Mouse (Mus musculus) heart, postnatal 4 days (tissue): ENCODE data around the gene Rin2. TPM values are rescaled to one million over a fixed set of nuclear protein-coding genes. Genes with fewer than 3 reads are reported as not detected.
A peak's percentile ranks its signal among the peaks of the same experiment; 100 is the strongest.

Experiments
- DNase-seq: peaks from one replicate; pipeline ENCODE4 v3.0.0; 2021
- total RNA-seq, 2 experiments: library from RNA; stranded (reverse); gene quantifications; 2 replicates each; pipeline ENCODE4 v1.2.3; 2021

Gene Rin2
- total RNA-seq, 2 experiments from 2014 or later: 17.3 to 20.6 TPM

- DNase-seq: no peak
Measured at GRCm38 (mm10) chr2:145736543-145736942, 61.5 kb downstream of the Rin2 start.

GRCm38 (mm10) chr2:145737196-145737595 lies 62.2 kb downstream of the Rin2 start:
- no peak for DNase-seq

- DNase-seq: no peak
Measured at GRCm38 (mm10) chr2:145740729-145741128, 65.7 kb downstream of the Rin2 start.

GRCm38 (mm10) chr2:145742795-145743710 lies 68.0 kb downstream of the Rin2 start:
- no peak for DNase-seq

GRCm38 (mm10) chr2:145746406-145746805 lies 71.4 kb downstream of the Rin2 start:
- DNase-seq: no peak

- no peak for DNase-seq
Measured at GRCm38 (mm10) chr2:145749645-145750044, 74.6 kb downstream of the Rin2 start.

- no peak for DNase-seq
Measured at GRCm38 (mm10) chr2:145752572-145752971, 77.6 kb downstream of the Rin2 start.

- DNase-seq: no peak
Measured at GRCm38 (mm10) chr2:145753973-145754372, 79.0 kb downstream of the Rin2 start.

GRCm38 (mm10) chr2:145755864-145756822 lies 81.1 kb downstream of the Rin2 start:
- no peak for DNase-seq

GRCm38 (mm10) chr2:145760121-145760520 lies 85.1 kb downstream of the Rin2 start:
- DNase-seq: no peak

GRCm38 (mm10) chr2:145761436-145761835 lies 86.4 kb downstream of the Rin2 start:
- DNase-seq: no peak

GRCm38 (mm10) chr2:145769964-145770363 lies 94.9 kb downstream of the Rin2 start:
- DNase-seq: no peak

GRCm38 (mm10) chr2:145770730-145771536 lies 95.9 kb downstream of the Rin2 start:
- peak; percentile 33 for DNase-seq

- DNase-seq: peak; percentile 53
Measured at GRCm38 (mm10) chr2:145783247-145783646, 108.2 kb downstream of the Rin2 start.

- DNase-seq: peak; percentile 29
Measured at GRCm38 (mm10) chr2:145784246-145784935, 109.4 kb downstream of the Rin2 start.

- peak; percentile 21 for DNase-seq
Measured at GRCm38 (mm10) chr2:145784964-145785363, 109.9 kb downstream of the Rin2 start.

- peak; percentile 61 for DNase-seq
Measured at GRCm38 (mm10) chr2:145785758-145786617, 111.0 kb downstream of the Rin2 start.

- DNase-seq: no peak
Measured at GRCm38 (mm10) chr2:145786618-145786932, 111.6 kb downstream of the Rin2 start.

- DNase-seq: no peak
Measured at GRCm38 (mm10) chr2:145787486-145787885, 112.5 kb downstream of the Rin2 start.

GRCm38 (mm10) chr2:145788562-145789346 lies 113.7 kb downstream of the Rin2 start:
- DNase-seq: no peak
